Mouse (Mus musculus) hindbrain, embryonic 15.5 days (tissue): ENCODE measurements at regions not wholly inside any gene's neighbourhood (a gene's known extent, or its start where the extent isn't known, plus 50 kb on each side); places are given as distances from the start of the nearest gene placed in this dataset.
A peak's percentile ranks its signal among the peaks of the same experiment; 100 is the strongest.
"Not testable (repeated sequence)": the region's sequence is repeated elsewhere in the genome, so short reads cannot be mapped to it uniquely, and the experiment has no call there.

Experiments
- ATAC-seq: fragments of 200-750 bp; cut with Nextera tagmentation; 2 replicates; pipeline ENCODE4 v1.8.0; 2017; ENCODE audit warnings: low read depth, moderate number of reproducible peaks, moderate TSS enrichment; ENCODE audit not compliant: low FRiP score
- H3K27ac ChIP-seq: fragments of 300-500 bp; sonication (generic); replicated peaks from 2 replicates; pipeline ENCODE4 v1.5.1; 2015; ENCODE audit warnings: mild to moderate bottlenecking, inconsistent platforms
- H3K27me3 ChIP-seq: fragments of 300-500 bp; sonication (generic); 2 replicates; pipeline ENCODE4 v1.6.1; 2015; ENCODE audit warnings: control low read depth, inconsistent platforms
- H3K36me3 ChIP-seq: fragments of 300-500 bp; sonication (generic); 2 replicates; pipeline ENCODE4 v1.6.1; 2015; ENCODE audit warnings: control low read depth, inconsistent platforms
- H3K4me1 ChIP-seq: fragments of 300-500 bp; sonication (generic); replicated peaks from 2 replicates; pipeline ENCODE4 v1.6.1; 2015; ENCODE audit warnings: control low read depth, inconsistent platforms
- H3K4me2 ChIP-seq: fragments of 300-500 bp; sonication (generic); 2 replicates; pipeline ENCODE4 v1.6.1; 2015; ENCODE audit warnings: moderate library complexity, mild to moderate bottlenecking, inconsistent platforms
- H3K4me3 ChIP-seq: fragments of 300-500 bp; sonication (generic); 2 replicates; pipeline ENCODE4 v1.5.1; 2015; ENCODE audit warnings: mild to moderate bottlenecking, inconsistent platforms
- H3K9ac ChIP-seq: fragments of 300-500 bp; sonication (generic); 2 replicates; pipeline ENCODE4 v1.6.1; 2015; ENCODE audit warnings: inconsistent platforms
- H3K9me3 ChIP-seq: fragments of 300-500 bp; sonication (generic); 2 replicates; pipeline ENCODE4 v1.6.1; 2016; ENCODE audit warnings: control low read depth, inconsistent platforms
- WGBS: fragments of 180-500 bp; shearing (Covaris S2); methylation state at CpG from one replicate; pipeline ENCODE4 v1.1.7; 2015; 5-methylcytosine and 5-hydroxymethylcytosine counted together

DNA sequence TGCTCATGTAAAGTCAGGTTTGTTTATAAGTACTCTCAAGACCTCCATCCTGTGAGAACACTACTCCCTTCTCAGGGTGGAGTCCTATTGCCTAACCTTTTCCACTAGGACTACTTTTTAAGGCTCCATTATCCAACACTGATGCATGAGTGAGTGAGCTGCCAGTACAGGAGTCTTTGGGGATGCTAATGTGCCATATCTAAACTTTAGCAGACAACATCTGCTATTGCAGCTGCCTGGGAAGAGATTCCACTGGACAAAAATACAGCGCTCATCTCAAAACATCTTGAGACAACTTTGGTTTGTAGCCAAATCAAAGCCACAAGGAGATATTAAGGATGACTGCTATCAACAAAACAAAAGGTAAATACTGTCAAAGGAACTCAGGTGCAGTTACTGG, 52.3 kb upstream of the Gm10985 start:
- Histone ChIP-seq H3K36me3 (no peaks in the 10 kb centered on the region), H3K27me3 (no peaks in the 10 kb centered on the region), H3K4me1 (no peaks in the 10 kb centered on the region), H3K4me2 (no peak overlapping the region), H3K27ac (no peak overlapping the region), H3K4me3 (no peak overlapping the region), H3K9me3 (no peaks in the 10 kb centered on the region), H3K9ac (no peak overlapping the region)
- 88% methylated on average over 1 of the region's 1 CpGs for WGBS
- ATAC-seq, result no peak

DNA sequence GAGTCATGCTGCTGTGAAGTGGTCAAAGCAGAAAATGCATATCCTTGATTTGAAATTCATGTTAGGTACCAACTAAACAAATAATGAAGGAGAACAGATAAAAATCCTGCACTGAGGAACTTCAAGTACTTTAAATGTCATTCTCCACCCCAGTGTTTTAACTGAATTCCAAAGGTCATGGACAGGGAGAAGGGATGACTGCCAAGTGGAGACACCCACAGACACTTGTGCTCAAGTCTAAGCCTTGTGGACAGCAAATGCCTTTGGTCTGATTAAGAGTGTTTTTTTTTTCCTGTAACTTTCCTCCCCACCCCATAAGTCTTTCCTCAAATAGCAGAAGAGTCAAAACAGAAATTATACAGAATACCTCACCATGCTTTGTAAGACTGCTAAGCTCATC, 55.2 kb upstream of the Gm10985 start:
- Histone ChIP-seq H3K9ac (no peak overlapping the region), H3K27ac (no peak overlapping the region), H3K4me1 (no peaks in the 10 kb centered on the region), H3K27me3 (no peaks in the 10 kb centered on the region), H3K36me3 (no peaks in the 10 kb centered on the region), H3K9me3 (no peaks in the 10 kb centered on the region), H3K4me3 (no peak overlapping the region), H3K4me2 (no peak overlapping the region)
- ATAC-seq, result no peak

DNA sequence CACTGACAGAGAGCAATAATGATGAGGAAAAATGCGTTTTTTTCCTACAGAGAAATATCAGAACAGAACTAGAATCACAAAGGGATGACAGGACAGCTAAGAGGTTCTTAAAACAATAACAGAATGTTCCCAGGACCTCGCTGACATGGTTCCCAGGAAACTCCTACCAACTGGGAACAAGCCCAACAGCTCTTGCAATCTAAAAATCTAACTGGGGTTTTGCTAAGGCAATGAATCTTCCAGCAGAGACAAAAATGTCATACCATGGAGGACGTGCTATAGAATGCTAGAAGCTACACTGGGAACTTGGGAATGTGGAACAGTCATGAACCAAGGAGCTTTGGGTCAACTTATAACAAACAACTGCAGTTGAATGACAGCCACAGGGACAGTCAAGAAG, 59.7 kb upstream of the Gm10985 start:
- H3K36me3 ChIP-seq, result no peaks in the 10 kb centered on the region
- no peaks in the 10 kb centered on the region for H3K27me3 ChIP-seq
- no peak overlapping the region for H3K4me2 ChIP-seq
- H3K27ac ChIP-seq, result no peak overlapping the region
- H3K9ac ChIP-seq, result no peak overlapping the region
- no peaks in the 10 kb centered on the region for H3K4me1 ChIP-seq
- WGBS, result 69% methylated on average over 3 of the region's 3 CpGs
- no peak for ATAC-seq
- H3K4me3 ChIP-seq, result no peak overlapping the region
- H3K9me3 ChIP-seq, result no peaks in the 10 kb centered on the region

DNA sequence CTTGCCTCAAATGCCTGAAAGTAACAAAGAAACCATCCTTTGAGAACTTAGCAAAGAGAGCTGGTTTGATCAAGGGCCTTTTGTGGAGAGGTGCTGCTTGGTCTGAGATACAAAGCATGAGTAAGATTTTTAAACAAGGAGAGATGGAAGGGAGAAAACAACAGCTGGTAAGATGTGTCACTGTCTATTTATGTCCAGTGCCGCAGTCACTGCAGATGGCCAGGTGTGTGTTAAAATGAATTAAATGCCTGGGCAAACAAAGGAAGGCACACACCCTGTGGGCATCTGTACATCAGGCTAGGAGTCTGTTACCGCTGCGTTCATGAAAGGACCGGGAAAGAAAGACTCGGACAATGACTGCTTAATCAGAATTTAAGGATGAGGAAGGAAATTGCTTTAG, 68.2 kb upstream of the Gm10985 start:
- no peaks in the 10 kb centered on the region for H3K27me3 ChIP-seq
- ATAC-seq, result no peak
- 69% methylated on average over 5 of the region's 5 CpGs for WGBS
- no peaks in the 10 kb centered on the region for H3K36me3 ChIP-seq
- H3K9ac ChIP-seq, result no peak overlapping the region
- H3K4me3 ChIP-seq, result no peak overlapping the region
- H3K27ac ChIP-seq, result no peak overlapping the region
- H3K4me1 ChIP-seq, result no peaks in the 10 kb centered on the region
- no peaks in the 10 kb centered on the region for H3K9me3 ChIP-seq
- H3K4me2 ChIP-seq, result no peak overlapping the region

DNA sequence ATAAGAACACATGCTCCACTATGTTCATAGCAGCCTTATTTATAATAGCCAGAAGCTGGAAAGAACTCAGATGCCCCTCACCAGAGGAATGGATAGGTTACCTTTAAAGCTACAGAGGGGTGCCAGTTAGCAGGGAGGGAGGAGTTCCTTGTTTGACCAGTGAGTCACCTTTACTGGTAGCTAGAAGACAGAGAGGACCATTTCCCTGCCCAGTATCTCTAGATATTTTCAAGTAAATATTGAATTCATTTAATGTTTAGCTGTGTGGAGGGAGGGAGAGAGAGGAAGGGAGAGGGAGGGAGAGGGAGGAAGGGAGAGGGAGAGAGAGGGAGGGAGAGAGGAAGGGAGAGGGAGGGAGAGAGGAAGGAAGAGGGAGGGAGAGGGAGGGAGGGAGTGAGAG, 77.3 kb upstream of the Gm10985 start:
- no peak overlapping the region for H3K27ac ChIP-seq
- no peaks in the 10 kb centered on the region for H3K9me3 ChIP-seq
- no peaks in the 10 kb centered on the region for H3K36me3 ChIP-seq
- H3K9ac ChIP-seq, result no peak overlapping the region
- no peak overlapping the region for H3K4me2 ChIP-seq
- H3K4me1 ChIP-seq, result no peaks in the 10 kb centered on the region
- no peaks in the 10 kb centered on the region for H3K27me3 ChIP-seq
- H3K4me3 ChIP-seq, result no peak overlapping the region
- no peak for ATAC-seq

DNA sequence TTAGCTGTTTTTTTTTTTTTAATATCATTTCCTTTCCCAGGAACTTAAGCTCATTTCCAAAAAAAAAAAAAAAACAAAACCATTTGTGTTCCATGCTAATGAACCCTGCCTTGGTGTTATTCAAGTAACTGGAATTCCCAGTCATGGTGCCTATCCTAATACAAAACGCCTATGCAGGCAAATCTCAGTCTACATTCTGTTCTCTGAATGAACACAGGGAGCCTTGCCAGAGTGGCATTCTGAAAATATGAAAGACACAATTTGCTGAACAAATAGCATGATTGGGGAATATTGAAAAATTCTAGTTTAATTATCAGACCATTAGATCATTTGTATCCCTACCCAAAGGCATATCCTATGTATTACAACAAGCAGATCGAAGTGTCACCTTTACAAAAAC, 80.9 kb upstream of the Gm10985 start:
- Histone ChIP-seq H3K4me2 (no peak overlapping the region), H3K4me1 (peaks cover 6% of the 10 kb centered on the region; the same call in 1 of the 2 replicates), H3K9me3 (no peaks in the 10 kb centered on the region), H3K9ac (no peak overlapping the region), H3K4me3 (no peak overlapping the region), H3K36me3 (no peaks in the 10 kb centered on the region), H3K27ac (no peak overlapping the region), H3K27me3 (no peaks in the 10 kb centered on the region)
- no peak for ATAC-seq
- 87% methylated on average over 2 of the region's 2 CpGs for WGBS

DNA sequence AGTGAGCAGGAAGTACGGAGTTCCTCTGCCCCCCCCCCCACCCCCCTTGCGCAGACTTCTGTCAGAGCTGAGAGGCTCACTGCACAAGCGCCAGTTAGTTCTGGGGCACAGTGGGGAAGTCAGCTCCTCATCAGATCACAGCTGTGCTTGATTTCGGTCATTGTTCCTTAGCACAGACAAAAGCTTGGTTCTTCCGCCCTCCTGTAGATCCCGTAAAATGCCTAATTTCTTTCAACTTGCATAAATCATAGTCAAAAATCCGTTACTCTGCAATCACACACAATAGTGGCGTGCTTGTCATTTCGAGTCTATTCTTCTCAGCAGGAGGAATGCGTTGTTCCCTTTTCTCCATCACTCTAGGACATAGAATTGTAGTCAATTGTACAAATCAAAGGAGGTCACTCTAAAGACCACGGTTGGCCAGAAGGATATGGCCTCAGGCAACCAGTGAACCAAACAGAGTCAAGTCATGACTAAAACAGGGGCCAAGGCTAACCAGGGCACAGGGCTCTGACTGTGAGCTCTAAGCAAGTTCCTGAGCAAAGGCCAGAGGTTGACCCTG, 83.3 kb upstream of the Gm10985 start:
- Histone ChIP-seq H3K4me3 (no peak overlapping the region), H3K4me1 (peaks cover 7% of the 10 kb centered on the region; the same call in 1 of the 2 replicates), H3K9ac (no peak overlapping the region), H3K27ac (no peak overlapping the region), H3K9me3 (no peaks in the 10 kb centered on the region), H3K36me3 (no peaks in the 10 kb centered on the region), H3K4me2 (peak overlapping the region; percentile 36), H3K27me3 (no peaks in the 10 kb centered on the region)
- WGBS, result 14% methylated on average over 11 of the region's 11 CpGs
- ATAC-seq, result peak; percentile 73

DNA sequence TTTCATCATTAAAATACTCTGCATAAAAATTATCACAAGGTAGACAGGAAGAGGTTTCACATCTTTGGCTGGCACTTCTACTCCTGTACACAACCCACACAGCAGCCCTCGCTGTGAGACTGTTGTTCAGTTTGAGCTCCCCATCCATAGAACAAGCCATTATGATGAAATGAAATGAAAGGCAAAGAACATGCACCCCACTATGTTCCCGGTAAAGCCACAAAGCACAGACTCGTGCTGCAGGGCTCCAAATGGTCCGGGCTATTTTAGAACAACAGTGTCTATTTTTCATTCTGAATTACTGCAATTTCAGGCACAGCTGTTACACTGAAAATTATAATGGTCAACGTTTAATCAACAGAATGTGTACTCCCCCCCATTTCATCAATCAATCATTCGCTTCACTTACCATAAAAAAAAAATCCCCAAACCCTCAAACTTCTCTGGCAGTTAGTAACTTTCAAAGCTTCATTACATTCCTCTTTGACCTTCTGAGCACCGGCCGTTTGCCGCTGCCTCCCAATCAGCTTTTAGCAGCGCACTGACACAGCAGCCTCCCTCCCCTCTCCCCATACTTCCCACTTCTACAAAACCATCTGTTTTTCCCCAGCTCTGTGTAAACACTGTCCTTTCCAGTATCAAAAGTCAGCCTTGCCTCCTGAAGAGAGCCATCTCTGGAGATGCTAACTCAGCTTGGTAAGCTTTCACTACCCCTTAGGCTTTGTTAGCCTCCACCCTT, 88.6 kb upstream of the Gm10985 start:
- ATAC-seq, result no peak
- Histone ChIP-seq H3K4me3 (no peak overlapping the region), H3K4me1 (0 out of 2 replicates have a peak, but pooled peaks cover 5% of the 10 kb centered on the region), H3K9ac (no peak overlapping the region), H3K27me3 (no peaks in the 10 kb centered on the region), H3K4me2 (no peak overlapping the region), H3K27ac (no peak overlapping the region), H3K9me3 (no peaks in the 10 kb centered on the region), H3K36me3 (no peaks in the 10 kb centered on the region)
- WGBS, result 38% methylated on average over 10 of the region's 10 CpGs

DNA sequence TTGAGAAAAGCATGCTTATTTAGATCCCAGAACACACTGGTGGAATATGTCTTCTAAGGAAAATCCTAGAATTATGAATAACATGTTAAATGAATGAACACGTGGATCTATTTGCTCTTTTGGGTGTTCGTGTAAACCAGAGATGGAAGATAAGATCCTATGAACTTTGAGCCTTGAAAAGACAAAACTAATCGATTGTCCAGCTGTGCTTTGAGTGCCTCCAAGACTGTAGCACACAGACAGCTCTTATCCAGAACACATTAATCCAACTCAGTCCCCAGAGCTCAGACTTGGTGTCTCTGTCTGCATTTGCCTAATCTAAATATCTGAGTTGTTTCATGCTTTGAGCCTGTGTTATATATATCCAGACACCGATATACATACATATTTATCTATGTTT, 80.0 kb upstream of the Frem2 start:
- no peaks in the 10 kb centered on the region for H3K36me3 ChIP-seq
- H3K4me3 ChIP-seq, result no peak overlapping the region
- H3K9me3 ChIP-seq, result no peaks in the 10 kb centered on the region
- 0 out of 2 replicates have a peak, but pooled peaks cover 3% of the 10 kb centered on the region for H3K27me3 ChIP-seq
- no peak overlapping the region for H3K9ac ChIP-seq
- no peaks in the 10 kb centered on the region for H3K4me1 ChIP-seq
- no peak for ATAC-seq
- no peak overlapping the region for H3K4me2 ChIP-seq
- 83% methylated on average over 4 of the region's 4 CpGs for WGBS
- no peak overlapping the region for H3K27ac ChIP-seq

DNA sequence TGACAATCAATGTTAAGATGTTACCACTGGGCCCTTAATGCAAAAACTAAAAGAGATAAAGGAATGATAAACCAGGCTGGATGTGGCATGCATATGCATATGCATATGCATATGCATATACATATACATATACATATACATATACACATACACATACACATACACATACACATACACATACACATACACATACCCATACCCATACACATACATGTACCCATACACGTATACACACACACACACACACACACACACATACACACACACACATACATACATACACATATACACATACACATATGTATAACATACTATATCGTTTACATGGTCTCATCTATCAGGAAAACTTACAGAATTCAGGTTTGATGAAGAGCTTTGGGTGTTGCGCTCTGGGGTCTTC, 78.5 kb upstream of the Frem2 start:
- not testable (repeated sequence) for H3K27me3 ChIP-seq, H3K4me3 ChIP-seq, H3K4me1 ChIP-seq, H3K9me3 ChIP-seq, H3K4me2 ChIP-seq, H3K9ac ChIP-seq, H3K27ac ChIP-seq, H3K36me3 ChIP-seq
- 93% methylated on average over 3 of the region's 3 CpGs for WGBS
- 0 out of 2 replicates have a peak, but pooled peaks have one; percentile 11 for ATAC-seq

DNA sequence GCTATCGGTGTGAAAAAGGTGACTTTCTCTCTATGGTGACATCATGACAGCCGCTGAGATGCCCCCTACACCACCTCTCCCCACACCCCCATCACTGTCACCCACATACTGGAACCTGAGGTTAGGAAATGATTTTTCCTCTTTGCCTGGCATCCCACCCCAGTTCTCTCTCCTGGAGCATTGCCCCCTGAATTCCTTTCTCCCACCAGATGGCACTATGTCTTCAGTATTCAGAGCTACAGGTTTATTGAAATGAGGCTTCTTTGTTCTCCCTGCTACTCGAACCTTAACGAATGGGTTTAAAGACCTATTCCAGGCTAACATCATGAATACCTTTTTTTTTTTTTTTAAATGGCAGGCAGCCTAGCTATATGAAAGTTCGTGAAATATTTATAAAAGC, 78.0 kb upstream of the Frem2 start:
- Histone ChIP-seq H3K4me3 (no peak overlapping the region), H3K27ac (no peak overlapping the region), H3K9ac (no peak overlapping the region), H3K4me2 (no peak overlapping the region), H3K27me3 (0 out of 2 replicates have a peak, but pooled peaks cover 3% of the 10 kb centered on the region), H3K36me3 (no peaks in the 10 kb centered on the region), H3K4me1 (no peaks in the 10 kb centered on the region), H3K9me3 (no peaks in the 10 kb centered on the region)
- WGBS, result 31% methylated on average over 5 of the region's 5 CpGs
- peak; percentile 83 for ATAC-seq

DNA sequence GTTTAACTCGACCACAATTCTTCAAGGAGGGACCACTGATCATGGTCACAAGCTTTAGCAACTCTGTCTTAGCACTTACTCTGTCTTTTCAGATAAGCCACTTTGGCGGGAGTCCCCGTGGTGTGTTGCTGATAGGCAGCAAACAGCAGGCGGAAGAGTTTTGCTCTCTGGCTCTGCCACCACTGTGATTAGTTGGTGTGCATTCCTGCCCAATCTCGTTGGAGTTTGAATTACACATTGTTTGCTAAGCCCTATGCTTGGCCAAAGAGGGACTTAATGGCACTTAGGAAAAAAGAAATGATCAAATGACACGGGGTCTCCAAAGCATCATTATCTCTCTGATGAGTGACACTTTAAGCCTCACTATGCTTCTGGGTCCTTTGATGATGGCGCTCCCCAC, 73.3 kb upstream of the Frem2 start:
- ATAC-seq, result no peak
- H3K4me1 ChIP-seq, result no peaks in the 10 kb centered on the region
- H3K36me3 ChIP-seq, result no peaks in the 10 kb centered on the region
- no peak overlapping the region for H3K27ac ChIP-seq
- 47% methylated on average over 7 of the region's 7 CpGs for WGBS
- no peaks in the 10 kb centered on the region for H3K9me3 ChIP-seq
- H3K4me2 ChIP-seq, result no peak overlapping the region
- no peak overlapping the region for H3K9ac ChIP-seq
- H3K4me3 ChIP-seq, result no peak overlapping the region
- H3K27me3 ChIP-seq, result 0 out of 2 replicates have a peak, but pooled peaks cover 3% of the 10 kb centered on the region

DNA sequence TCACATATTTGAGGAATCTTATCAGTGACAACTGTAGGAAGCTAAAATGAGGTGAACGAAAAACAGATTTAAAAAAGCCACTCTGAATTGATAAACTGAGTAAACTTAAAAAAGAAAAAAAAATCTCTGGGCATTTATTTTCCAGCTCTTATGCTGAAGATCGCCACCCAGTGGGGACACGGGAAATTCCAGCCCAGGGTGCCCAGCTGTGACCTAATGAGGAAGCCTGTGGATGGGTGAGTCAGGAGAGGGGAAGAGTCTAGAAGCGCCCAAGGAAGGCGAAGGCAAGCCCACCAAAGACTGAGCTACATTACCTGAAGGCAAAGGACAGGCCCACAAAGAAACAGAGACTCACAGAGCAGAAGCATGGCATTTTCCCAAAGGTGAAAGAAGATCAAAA, 72.7 kb upstream of the Frem2 start:
- ATAC-seq, result no peak
- no peaks in the 10 kb centered on the region for H3K36me3 ChIP-seq
- H3K9ac ChIP-seq, result no peak overlapping the region
- 29% methylated on average over 5 of the region's 5 CpGs for WGBS
- H3K4me3 ChIP-seq, result no peak overlapping the region
- no peaks in the 10 kb centered on the region for H3K4me1 ChIP-seq
- 0 out of 2 replicates have a peak, but pooled peaks cover 3% of the 10 kb centered on the region for H3K27me3 ChIP-seq
- no peaks in the 10 kb centered on the region for H3K9me3 ChIP-seq
- no peak overlapping the region for H3K4me2 ChIP-seq
- no peak overlapping the region for H3K27ac ChIP-seq
